Comparison of ENCODE assay signal across 15 mouse cellular contexts in the genomic region with DNA sequence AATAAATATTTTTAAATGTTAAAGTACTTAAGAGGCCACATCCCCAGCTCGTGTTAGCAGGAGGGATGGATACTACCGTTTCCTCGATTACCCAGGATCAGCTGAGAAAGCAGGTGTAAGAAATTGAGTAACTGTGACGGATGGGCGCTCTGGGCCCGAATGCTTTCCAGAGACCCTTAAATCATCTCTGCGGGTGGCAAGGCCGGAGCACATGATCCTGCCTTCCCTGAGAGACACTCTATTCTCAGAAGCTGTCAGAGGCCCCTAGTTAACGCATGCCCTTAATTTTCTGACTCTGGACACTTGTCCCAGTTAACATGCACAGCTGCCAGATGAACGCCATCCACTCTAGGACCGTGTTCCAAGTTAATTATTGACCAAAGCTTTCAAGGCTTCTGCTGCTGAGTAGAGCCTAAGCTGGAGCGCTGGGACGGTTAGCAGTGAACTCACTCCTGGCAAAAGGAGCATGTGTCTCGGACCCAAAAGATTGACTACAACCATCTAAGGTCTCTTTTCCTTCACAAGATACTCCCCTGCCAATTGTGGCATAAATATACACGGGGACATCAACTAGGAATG. TPM values are rescaled to one million over a fixed set of nuclear protein-coding genes. Genes with fewer than 3 reads are reported as not detected.
DNase-seq lines count a peak whose midpoint lies in the region; ATAC-seq and TF ChIP-seq lines count a peak whose summit lies in the region.
"Had no signal": no experiment of that assay in that cellular context is flagged by ENCODE, and none has a peak within 500 bp of the region (broad histone marks: within the 10 kb centered on the region; RNA-seq: fewer than 3 reads in every experiment).

No protein-coding gene starts in this region.

- no peaks in the 10 kb centered on the region for H3K36me3 ChIP-seq in hindbrain, embryonic 12.5 days
- no peaks in the 10 kb centered on the region for H3K36me3 ChIP-seq in hindbrain, postnatal 0 days (ENCODE audit: insufficient read depth, low read length)
- no peaks in the 10 kb centered on the region for H3K36me3 ChIP-seq in neural tube, embryonic 14.5 days (ENCODE audit: control insufficient read depth, insufficient read depth, low read length)
- no peaks in the 10 kb centered on the region for H3K36me3 ChIP-seq in heart, embryonic 12.5 days
- H3K36me3 ChIP-seq: limb, embryonic 15.5 days; midbrain, embryonic 13.5 days had no signal

- H3K9ac ChIP-seq in hindbrain, embryonic 12.5 days: no peak overlapping the region
- no peak overlapping the region for H3K9ac ChIP-seq in hindbrain, postnatal 0 days (replicated peaks; ENCODE audit: low read length)
- no peak overlapping the region for H3K9ac ChIP-seq in neural tube, embryonic 14.5 days (replicated peaks; ENCODE audit: low read depth, low read length)
- H3K9ac ChIP-seq in heart, embryonic 12.5 days: no peak overlapping the region
- H3K9ac ChIP-seq: limb, embryonic 15.5 days; midbrain, embryonic 13.5 days had no signal

- no peak for DNase-seq in hindbrain, postnatal 0 days (ENCODE audit: low spot score)
- DNase-seq in kidney, adult 11 months: peak; percentile 59
- peak; percentile 38 to 64 for DNase-seq in kidney, postnatal 25 days
- DNase-seq in layer of hippocampus, adult 11-12 months (ENCODE audit: low spot score): no peak
- DNase-seq in spleen, postnatal 36 days (ENCODE audit: low spot score in 2 of 2): no peak
- DNase-seq: B cell, adult 2 months; cerebellum, adult 2 months; embryo, embryonic 11 days; thymus, postnatal 25 days had no signal

- H3K27ac ChIP-seq in hindbrain, embryonic 12.5 days: no peak overlapping the region
- H3K27ac ChIP-seq in hindbrain, postnatal 0 days: no peak overlapping the region
- H3K27ac ChIP-seq in neural tube, embryonic 14.5 days (ENCODE audit: low read depth, low read length): no peak overlapping the region
- no peak overlapping the region for H3K27ac ChIP-seq in heart, embryonic 12.5 days (ENCODE audit: poor library complexity, severe bottlenecking)
- H3K27ac ChIP-seq: limb, embryonic 15.5 days; midbrain, embryonic 13.5 days had no signal

- no peak overlapping the region for H3K4me3 ChIP-seq in hindbrain, embryonic 12.5 days
- no peak overlapping the region for H3K4me3 ChIP-seq in hindbrain, postnatal 0 days (ENCODE audit: low read length)
- no peak overlapping the region for H3K4me3 ChIP-seq in neural tube, embryonic 14.5 days (ENCODE audit: low read depth, low read length)
- H3K4me3 ChIP-seq in heart, embryonic 12.5 days: no peak overlapping the region
- H3K4me3 ChIP-seq: erythroblast, embryonic 14.5 days; limb, embryonic 15.5 days; midbrain, embryonic 13.5 days had no signal

- H3K4me1 ChIP-seq in hindbrain, embryonic 12.5 days: peaks cover 13% of the 10 kb centered on the region
- H3K4me1 ChIP-seq in hindbrain, postnatal 0 days (ENCODE audit: insufficient read depth, low read length): no peaks in the 10 kb centered on the region
- H3K4me1 ChIP-seq in neural tube, embryonic 14.5 days (ENCODE audit: control insufficient read depth, insufficient read depth, low read length): peaks cover 5% of the 10 kb centered on the region; the same call in 1 of the 2 replicates
- peaks cover 64% of the 10 kb centered on the region for H3K4me1 ChIP-seq in heart, embryonic 12.5 days (replicated peaks)

- WGBS in hindbrain, embryonic 12.5 days: 62% methylated on average over 15 of the region's 15 CpGs
- WGBS in hindbrain, postnatal 0 days: 57% methylated on average over 15 of the region's 15 CpGs
- 26% methylated on average over 15 of the region's 15 CpGs for WGBS in neural tube, embryonic 14.5 days
- WGBS in heart, embryonic 12.5 days: 80% methylated on average over 15 of the region's 15 CpGs

- H3K9me3 ChIP-seq in hindbrain, embryonic 12.5 days (replicated peaks): no peaks in the 10 kb centered on the region
- H3K9me3 ChIP-seq in hindbrain, postnatal 0 days (ENCODE audit: low read length): no peaks in the 10 kb centered on the region
- no peaks in the 10 kb centered on the region for H3K9me3 ChIP-seq in neural tube, embryonic 14.5 days (ENCODE audit: control insufficient read depth, low read length)
- no peaks in the 10 kb centered on the region for H3K9me3 ChIP-seq in heart, embryonic 12.5 days (replicated peaks)
- H3K9me3 ChIP-seq: limb, embryonic 15.5 days; midbrain, embryonic 13.5 days had no signal

- ATAC-seq in hindbrain, embryonic 12.5 days (ENCODE audit: low FRiP score): peak; percentile 21; the same call in 1 of the 2 replicates
- ATAC-seq in hindbrain, postnatal 0 days: no peak
- ATAC-seq in neural tube, embryonic 14.5 days (ENCODE audit: low read depth): peak; percentile 22; the same call in 1 of the 2 replicates
- no peak for ATAC-seq in heart, embryonic 12.5 days (ENCODE audit: insufficient number of reproducible peaks, low FRiP score)
- ATAC-seq: midbrain, embryonic 13.5 days had no signal

- H3K4me2 ChIP-seq in hindbrain, embryonic 12.5 days (replicated peaks): no peak overlapping the region
- H3K4me2 ChIP-seq in hindbrain, postnatal 0 days (ENCODE audit: low read depth, low read length): no peak overlapping the region
- H3K4me2 ChIP-seq in neural tube, embryonic 14.5 days (ENCODE audit: low read depth, low read length): no peak overlapping the region
- no peak overlapping the region for H3K4me2 ChIP-seq in heart, embryonic 12.5 days
- H3K4me2 ChIP-seq: limb, embryonic 15.5 days; midbrain, embryonic 13.5 days had no signal

- no peak for TF ChIP-seq CTCF in hindbrain, postnatal 0 days (IDR thresholded peaks at IDR 0.05; ENCODE audit: low read depth)

- no peaks in the 10 kb centered on the region for H3K27me3 ChIP-seq in hindbrain, embryonic 12.5 days
- H3K27me3 ChIP-seq in hindbrain, postnatal 0 days (ENCODE audit: insufficient read depth, low read length): no peaks in the 10 kb centered on the region
- H3K27me3 ChIP-seq in neural tube, embryonic 14.5 days (ENCODE audit: control insufficient read depth, insufficient read depth, low read length): no peaks in the 10 kb centered on the region
- H3K27me3 ChIP-seq in heart, embryonic 12.5 days (replicated peaks): no peaks in the 10 kb centered on the region
- H3K27me3 ChIP-seq: limb, embryonic 15.5 days; midbrain, embryonic 13.5 days had no signal

RNA-seq across cellular contexts. Expression of gene Uck2, which starts 28.3 kb away (rescaled TPM):
- polyA plus RNA-seq in hindbrain, embryonic 12.5 days (2016; fragmentation: Nextera tagmentation; extraction: Ambion mirVana): 98.6 and 112 TPM in 2 replicates
- 71.8 and 91.3 TPM in 2 replicates for total RNA-seq in hindbrain, postnatal 0 days (2014; rRNA removed)
- 40.1 and 44.7 TPM in 2 replicates for polyA plus RNA-seq in hindbrain, postnatal 0 days (2015; fragmentation: Nextera tagmentation; extraction: Ambion mirVana)
- 47.7 and 48.2 TPM in 2 replicates for polyA plus RNA-seq in neural tube, embryonic 14.5 days (2014; fragmentation: Nextera tagmentation; extraction: Ambion mirVana)
- 68.9 and 75.3 TPM in 2 replicates for polyA plus RNA-seq in heart, embryonic 12.5 days (2016; fragmentation: Nextera tagmentation; extraction: Ambion mirVana)

RNA-seq across cellular contexts. Expression of gene Tmco1, which starts 51.4 kb away (rescaled TPM):
- polyA plus RNA-seq in hindbrain, embryonic 12.5 days (2016; fragmentation: Nextera tagmentation; extraction: Ambion mirVana): 75.1 and 76.4 TPM in 2 replicates
- 47.5 and 63.2 TPM in 2 replicates for total RNA-seq in hindbrain, postnatal 0 days (2014; rRNA removed)
- 70.4 and 80.8 TPM in 2 replicates for polyA plus RNA-seq in hindbrain, postnatal 0 days (2015; fragmentation: Nextera tagmentation; extraction: Ambion mirVana)
- polyA plus RNA-seq in neural tube, embryonic 14.5 days (2014; fragmentation: Nextera tagmentation; extraction: Ambion mirVana): 74.0 and 77.1 TPM in 2 replicates
- 79.7 and 83.1 TPM in 2 replicates for polyA plus RNA-seq in heart, embryonic 12.5 days (2016; fragmentation: Nextera tagmentation; extraction: Ambion mirVana)

Comparison
In these comparisons a context has a peak if more than half of its experiments do, and no peak if none do; other contexts are left out.
1. ATAC-seq: peak in hindbrain, embryonic 12.5 days (single experiment) and neural tube, embryonic 14.5 days (single experiment); none in hindbrain, postnatal 0 days (single experiment) and heart, embryonic 12.5 days (single experiment).
2. DNase-seq: peak in kidney, adult 11 months (single experiment) and kidney, postnatal 25 days (2 of 2); none in hindbrain, postnatal 0 days (single experiment), layer of hippocampus, adult 11-12 months (single experiment) and spleen, postnatal 36 days (0 of 2).